Mouse (Mus musculus): ENCODE results near the gene Lypd6b.

Lypd6b gene

GRCm38 (mm10) chr2:49942100-49942499 lies 154.6 kb downstream of the Lypd6b start:
- no peak for DNase-seq (ENCODE audit: low spot score)

GRCm38 (mm10) chr2:49951681-49952080 lies 164.2 kb downstream of the Lypd6b start:
- no peak for DNase-seq (ENCODE audit: low spot score)

DNA sequence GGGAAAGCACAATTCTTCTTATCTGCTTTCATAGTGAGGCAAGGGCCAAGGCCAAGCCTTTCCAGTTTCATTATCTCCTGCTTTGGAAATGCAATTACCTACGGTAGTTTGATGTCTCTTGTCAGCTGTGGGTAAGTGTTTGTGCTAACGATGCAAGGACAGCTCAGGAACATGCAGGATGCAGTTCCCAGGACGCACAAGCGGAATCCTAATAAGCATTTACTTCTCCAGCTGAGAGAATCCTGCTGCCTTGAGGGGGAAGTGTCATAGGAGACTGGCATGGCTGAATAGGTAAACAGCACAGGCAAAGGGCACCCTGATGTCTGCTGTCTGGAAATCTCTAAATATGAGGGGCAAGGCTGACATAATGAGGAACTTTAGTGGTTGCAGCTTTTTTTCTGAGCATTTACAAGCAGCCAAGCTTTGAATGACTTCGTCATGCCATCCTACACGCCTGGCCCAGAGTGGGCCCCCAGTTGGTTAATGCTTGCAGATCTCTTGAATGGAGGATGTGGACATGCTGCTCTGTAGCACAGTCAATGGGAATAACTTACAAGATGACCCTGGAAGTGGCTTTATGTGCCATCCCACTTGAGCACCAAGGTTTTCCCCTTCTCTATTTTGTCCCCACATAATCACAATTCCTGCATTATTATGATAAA lies 165.3 kb downstream of the Lypd6b start:
- DNase-seq (ENCODE audit: low spot score): no peak

DNA sequence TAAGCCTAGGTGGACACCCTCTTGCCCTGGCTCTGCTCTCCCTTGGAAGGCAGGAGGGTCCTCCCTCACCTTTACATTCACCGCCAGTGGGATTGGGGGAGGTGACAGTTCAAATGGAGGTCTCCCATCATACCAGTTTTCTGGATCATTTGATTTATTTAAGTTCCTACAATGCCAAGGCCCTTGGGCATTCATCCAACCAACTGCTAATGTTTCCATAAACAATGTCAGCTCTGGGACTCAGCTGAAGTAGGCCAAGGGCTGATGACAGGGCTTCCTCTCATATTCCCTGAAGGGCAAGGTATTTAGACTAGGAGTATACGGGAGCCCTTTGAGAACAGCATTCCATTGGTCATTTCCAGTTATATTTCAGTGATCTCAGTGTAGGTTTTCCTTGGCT lies 170.0 kb downstream of the Lypd6b start:
- DNase-seq (ENCODE audit: low spot score): no peak

- DNase-seq (ENCODE audit: low spot score): no peak
Measured at GRCm38 (mm10) chr2:49961991-49962390, 174.5 kb downstream of the Lypd6b start.

- DNase-seq (ENCODE audit: low spot score): no peak
Measured at GRCm38 (mm10) chr2:49964899-49965298, 177.4 kb downstream of the Lypd6b start.

DNA sequence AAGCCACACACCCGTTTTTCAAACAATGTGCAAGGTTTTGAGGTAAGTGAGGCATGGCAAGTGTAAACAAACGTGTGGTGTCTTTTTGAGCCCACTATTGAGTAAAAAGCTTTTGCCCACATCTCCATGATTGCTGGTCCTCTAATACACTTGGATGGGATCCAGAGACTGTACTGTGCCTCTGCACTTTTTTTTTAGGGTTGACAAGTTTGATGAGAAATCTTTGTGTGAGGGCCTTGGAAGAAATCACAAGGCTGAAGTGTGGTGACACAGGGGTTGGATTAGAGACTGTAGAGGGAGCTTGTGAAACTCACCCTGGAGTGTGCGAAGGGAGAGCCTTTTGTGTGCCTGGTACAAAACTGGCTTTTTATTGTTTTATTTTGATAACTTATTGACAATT lies 180.3 kb downstream of the Lypd6b start:
- no peak for DNase-seq (ENCODE audit: low spot score)

DNA sequence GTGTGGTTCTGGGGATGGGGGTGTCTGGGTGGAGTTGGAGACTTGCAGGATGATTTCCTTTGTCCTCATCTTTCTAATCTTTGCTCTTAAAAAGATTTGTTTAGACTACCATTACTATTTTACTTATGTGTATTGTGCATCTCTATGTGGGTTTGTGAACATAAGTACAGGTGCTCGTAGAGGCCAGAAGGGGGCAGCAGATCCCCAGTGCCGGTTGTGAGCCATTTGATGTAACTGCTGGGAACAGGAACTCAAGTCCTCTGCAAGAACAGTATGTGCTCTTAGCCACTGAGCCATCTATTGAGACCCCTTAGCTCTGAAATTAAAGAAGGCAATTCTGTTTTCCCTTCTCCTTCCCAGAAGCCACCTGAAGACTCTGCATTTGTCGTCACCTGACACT lies 183.5 kb downstream of the Lypd6b start:
- DNase-seq (ENCODE audit: low spot score): no peak

- no peak for DNase-seq (ENCODE audit: low spot score)
Measured at GRCm38 (mm10) chr2:49978606-49979005, 191.1 kb downstream of the Lypd6b start.

GRCm38 (mm10) chr2:49979991-49980390 lies 192.5 kb downstream of the Lypd6b start:
- no peak for DNase-seq (ENCODE audit: low spot score)

DNA sequence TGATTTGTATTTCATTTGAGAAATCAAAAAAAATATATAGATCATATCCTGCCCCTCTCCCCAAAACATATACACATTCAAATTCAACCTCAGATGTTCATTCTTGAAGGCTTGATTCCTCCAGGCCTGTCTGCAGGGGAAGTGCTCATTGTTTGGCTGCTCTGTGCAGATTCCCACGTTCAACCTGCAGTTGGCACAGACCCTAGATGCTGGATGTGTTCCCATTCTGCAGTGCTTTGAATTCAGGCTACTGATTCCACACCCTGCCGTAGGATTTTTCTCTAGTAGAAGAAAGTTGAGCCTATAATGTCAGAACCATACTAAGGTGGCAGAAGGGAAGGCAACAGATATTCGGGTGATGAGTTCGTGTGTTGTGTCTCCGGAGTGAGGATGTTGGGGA lies 195.5 kb downstream of the Lypd6b start:
- DNase-seq (ENCODE audit: low spot score): peak; percentile 21

DNA sequence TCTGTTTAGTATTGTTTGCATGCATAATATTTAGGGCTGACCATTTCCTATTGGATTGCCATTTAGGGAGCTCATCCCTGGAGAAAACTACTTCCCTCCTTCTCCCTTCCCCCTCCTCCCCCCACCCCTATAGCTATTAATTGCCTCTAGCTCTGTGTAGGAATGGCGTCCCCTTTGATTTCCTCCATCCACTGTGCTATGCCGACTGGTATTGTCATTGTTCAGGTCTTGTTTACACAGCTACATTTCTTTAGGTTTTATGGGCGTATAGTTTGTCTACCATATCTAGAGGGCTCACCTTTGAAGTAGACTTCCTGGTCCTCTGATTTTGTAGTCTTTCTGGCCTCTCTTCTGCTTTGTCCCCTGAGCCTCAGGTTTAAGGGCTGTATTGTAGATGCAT lies 197.3 kb downstream of the Lypd6b start:
- DNase-seq (ENCODE audit: low spot score): no peak

GRCm38 (mm10) chr2:49995841-49996240 lies 208.4 kb downstream of the Lypd6b start:
- DNase-seq (ENCODE audit: low spot score): no peak

GRCm38 (mm10) chr2:49997216-49997615 lies 209.7 kb downstream of the Lypd6b start:
- no peak for DNase-seq (ENCODE audit: low spot score)

Measured in ovary, postnatal 14 days (tissue).